Mouse (Mus musculus) intestine, embryonic 15.5 days (tissue): ENCODE measurements around the gene Olfr480. TPM values are rescaled to one million over a fixed set of nuclear protein-coding genes. Genes with fewer than 3 reads are reported as not detected.

ENCODE experiments used
- ATAC-seq: fragments of 200-750 bp; cut with Nextera tagmentation; 2 replicates; pipeline ENCODE4 v1.8.0; 2017; ENCODE audit warnings: moderate TSS enrichment, moderate library complexity
- H3K27ac ChIP-seq: fragments of 300-500 bp; sonication (generic); 2 replicates; pipeline ENCODE4 v1.5.1; 2015; ENCODE audit warnings: mild to moderate bottlenecking, inconsistent platforms
- H3K27me3 ChIP-seq: fragments of 300-500 bp; sonication (generic); replicated peaks from 2 replicates; pipeline ENCODE4 v1.6.1; 2015; ENCODE audit warnings: inconsistent platforms
- H3K36me3 ChIP-seq: fragments of 300-500 bp; sonication (generic); 2 replicates; pipeline ENCODE4 v1.6.1; 2015; ENCODE audit warnings: inconsistent platforms
- H3K4me1 ChIP-seq: fragments of 300-500 bp; sonication (generic); replicated peaks from 2 replicates; pipeline ENCODE4 v1.6.1; 2015; ENCODE audit warnings: inconsistent platforms
- H3K4me2 ChIP-seq: fragments of 300-500 bp; sonication (generic); replicated peaks from 2 replicates; pipeline ENCODE4 v1.6.1; 2015; ENCODE audit warnings: mild to moderate bottlenecking, inconsistent platforms
- H3K4me3 ChIP-seq: fragments of 300-500 bp; sonication (generic); replicated peaks from 2 replicates; pipeline ENCODE4 v1.5.1; 2015; ENCODE audit warnings: inconsistent platforms
- H3K9ac ChIP-seq: fragments of 300-500 bp; sonication (generic); 2 replicates; pipeline ENCODE4 v1.6.1; 2015; ENCODE audit warnings: inconsistent platforms
- H3K9me3 ChIP-seq: fragments of 300-500 bp; sonication (generic); 2 replicates; pipeline ENCODE4 v1.6.1; 2016; ENCODE audit warnings: inconsistent platforms
- WGBS: fragments of 180-500 bp; shearing (Covaris S2); methylation state at CpG from one replicate; pipeline ENCODE4 v1.1.7; 2015; 5-methylcytosine and 5-hydroxymethylcytosine counted together
- polyA plus RNA-seq: library from polyadenylated mRNA; unstranded; fragments of >200 nt; fragmentation: Nextera tagmentation; extraction: Ambion mirVana; gene quantifications from 2 replicates; pipeline ENCODE4 v1.2.1, GENCODE M21; 2015

Olfr480 gene
- polyA plus RNA-seq: not detected in 2 replicates

DNA sequence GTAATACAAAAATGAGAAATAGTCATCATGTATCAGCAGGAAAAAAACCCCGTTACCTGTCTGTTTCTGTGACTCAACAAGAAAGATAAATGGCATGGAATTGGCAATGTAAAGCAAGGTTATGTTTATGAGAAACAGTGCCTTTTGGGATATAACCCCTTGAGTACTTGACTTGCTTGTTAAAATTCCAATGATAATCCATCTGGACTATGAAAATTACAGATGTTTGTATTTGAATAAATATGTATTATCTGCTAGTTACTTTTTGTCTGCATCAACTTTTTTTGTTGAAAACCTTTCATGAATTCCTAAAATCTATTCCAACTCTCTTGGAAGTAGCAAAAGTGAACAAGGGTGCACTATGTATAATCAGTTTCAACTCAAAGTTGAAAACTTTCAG is at the start of gene Olfr480:
TSS of gene Olfr480 (minus strand) at position 101 of the 400 bp plus-strand sequence.
- Histone ChIP-seq H3K9ac (no peak within 1 kb of the TSS), H3K36me3 (no peaks in the 10 kb centered on the region), H3K27me3 (no peaks in the 10 kb centered on the region), H3K4me3 (no peak within 1 kb of the TSS), H3K9me3 (no peaks in the 10 kb centered on the region), H3K27ac (no peak within 1 kb of the TSS), H3K4me1 (no peaks in the 10 kb centered on the region), H3K4me2 (no peak within 1 kb of the TSS)
- 69% methylated on average over 1 of the region's 1 CpGs for WGBS
- ATAC-seq: no peak

DNA sequence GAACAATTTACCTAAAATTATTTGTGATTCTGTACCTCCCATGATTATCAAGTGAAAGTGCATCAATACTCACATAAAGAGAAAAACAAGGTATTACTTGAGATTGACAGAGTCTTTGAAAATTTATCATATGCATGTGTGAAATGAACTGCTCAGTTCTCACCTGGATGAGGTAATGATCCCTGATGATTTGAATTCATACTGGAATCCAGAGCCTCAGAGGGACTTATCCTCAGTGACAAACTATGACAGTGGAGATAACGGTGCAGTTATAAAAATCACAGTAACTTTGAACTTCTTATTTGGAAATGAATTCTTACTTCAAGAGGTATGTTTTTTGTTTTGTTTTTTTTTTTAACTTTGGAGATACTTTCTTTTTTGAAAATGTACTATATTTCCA is 33.4 kb upstream of the Olfr480 start, which contains the start of gene Olfr483:
TSS of gene Olfr483 (plus strand) at position 301 of the 400 bp plus-strand sequence.
- H3K36me3 ChIP-seq: no peaks in the 10 kb centered on the region
- no peak within 1 kb of the TSS for H3K27ac ChIP-seq
- 92% methylated on average over 1 of the region's 1 CpGs for WGBS
- no peaks in the 10 kb centered on the region for H3K4me1 ChIP-seq
- H3K4me2 ChIP-seq: no peak within 1 kb of the TSS
- no peak within 1 kb of the TSS for H3K4me3 ChIP-seq
- no peak for ATAC-seq
- H3K27me3 ChIP-seq: no peaks in the 10 kb centered on the region
- no peak within 1 kb of the TSS for H3K9ac ChIP-seq
- no peaks in the 10 kb centered on the region for H3K9me3 ChIP-seq

DNA sequence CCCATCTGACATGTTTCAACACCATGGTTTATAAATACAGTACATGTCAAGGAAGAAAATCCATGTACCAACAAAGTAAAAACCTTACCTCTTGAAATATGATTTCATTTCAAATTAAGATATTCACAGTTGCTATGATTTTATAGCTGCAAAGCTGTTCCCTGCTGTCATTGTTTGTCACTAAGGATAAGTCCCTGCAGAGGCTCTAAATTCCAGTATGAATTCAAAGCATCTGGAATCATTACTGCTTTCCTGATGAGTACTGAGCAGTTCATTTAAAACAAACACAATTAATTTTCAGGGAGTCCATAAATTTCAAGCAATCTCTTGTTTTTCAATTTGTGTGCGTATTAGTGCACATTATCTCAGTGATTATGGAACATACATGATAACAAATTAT is 30.3 kb upstream of the Olfr480 start, which contains the start of gene Olfr482:
TSS of gene Olfr482 (minus strand) at position 101 of the 400 bp plus-strand sequence.
- Histone ChIP-seq H3K9me3 (no peaks in the 10 kb centered on the region), H3K27me3 (no peaks in the 10 kb centered on the region), H3K36me3 (no peaks in the 10 kb centered on the region), H3K4me2 (no peak within 1 kb of the TSS), H3K4me3 (no peak within 1 kb of the TSS), H3K27ac (no peak within 1 kb of the TSS), H3K9ac (no peak within 1 kb of the TSS), H3K4me1 (no peaks in the 10 kb centered on the region)
- WGBS: 53% methylated on average over 1 of the region's 1 CpGs
- ATAC-seq: no peak

DNA sequence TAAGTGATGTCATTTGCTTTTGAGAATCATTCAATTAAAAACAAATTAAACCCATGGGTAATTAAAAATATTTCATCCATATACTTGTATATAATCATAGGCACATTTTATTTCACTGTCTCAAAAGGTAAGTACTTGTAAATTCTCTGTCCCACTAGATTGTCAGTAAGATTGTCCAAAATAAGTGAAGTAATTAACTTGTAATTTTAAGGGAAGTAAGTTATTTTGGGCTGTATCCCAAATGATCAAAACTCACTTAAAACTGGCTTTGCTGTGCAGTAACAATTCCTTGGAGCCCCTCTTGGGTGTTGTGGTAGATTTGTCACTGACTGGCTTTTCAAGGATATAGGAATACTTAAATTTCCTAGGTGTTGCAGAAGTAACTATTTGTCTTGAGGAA is 12.4 kb upstream of the Olfr480 start, which contains the start of gene Olfr481:
TSS of gene Olfr481 (plus strand) at position 301 of the 400 bp plus-strand sequence.
- no peak for ATAC-seq
- Histone ChIP-seq H3K4me1 (no peaks in the 10 kb centered on the region), H3K27me3 (no peaks in the 10 kb centered on the region), H3K27ac (no peak within 1 kb of the TSS), H3K4me2 (no peak within 1 kb of the TSS), H3K9ac (no peak within 1 kb of the TSS), H3K36me3 (no peaks in the 10 kb centered on the region), H3K9me3 (no peaks in the 10 kb centered on the region), H3K4me3 (no peak within 1 kb of the TSS)

DNA sequence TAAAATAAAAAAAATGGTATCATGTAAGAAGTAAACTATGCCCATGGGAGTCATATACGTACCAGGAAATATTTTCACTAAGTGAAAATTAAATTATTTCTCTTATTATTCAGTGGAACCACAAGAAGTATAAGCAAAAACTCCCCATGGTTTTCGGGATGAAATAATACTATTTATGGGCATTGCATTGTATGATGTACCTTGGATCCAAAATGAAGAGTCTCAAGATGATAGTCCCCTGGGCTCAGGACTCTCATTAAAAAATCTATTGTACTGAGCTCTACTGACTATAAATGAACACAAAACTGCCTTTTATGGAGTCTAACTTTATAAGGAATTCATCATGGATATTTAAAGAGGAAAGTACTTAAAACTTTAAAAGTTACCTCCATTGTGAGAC is 16.8 kb downstream of the Olfr480 start, which contains the start of gene Olfr479:
TSS of gene Olfr479 (plus strand) at position 301 of the 400 bp plus-strand sequence.
- ATAC-seq: no peak
- H3K36me3 ChIP-seq: no peaks in the 10 kb centered on the region
- no peaks in the 10 kb centered on the region for H3K9me3 ChIP-seq
- no peaks in the 10 kb centered on the region for H3K27me3 ChIP-seq
- no peak within 1 kb of the TSS for H3K4me2 ChIP-seq
- no peak within 1 kb of the TSS for H3K9ac ChIP-seq
- H3K27ac ChIP-seq: no peak within 1 kb of the TSS
- WGBS: 82% methylated on average over 2 of the region's 2 CpGs
- H3K4me3 ChIP-seq: no peak within 1 kb of the TSS
- H3K4me1 ChIP-seq: no peaks in the 10 kb centered on the region

DNA sequence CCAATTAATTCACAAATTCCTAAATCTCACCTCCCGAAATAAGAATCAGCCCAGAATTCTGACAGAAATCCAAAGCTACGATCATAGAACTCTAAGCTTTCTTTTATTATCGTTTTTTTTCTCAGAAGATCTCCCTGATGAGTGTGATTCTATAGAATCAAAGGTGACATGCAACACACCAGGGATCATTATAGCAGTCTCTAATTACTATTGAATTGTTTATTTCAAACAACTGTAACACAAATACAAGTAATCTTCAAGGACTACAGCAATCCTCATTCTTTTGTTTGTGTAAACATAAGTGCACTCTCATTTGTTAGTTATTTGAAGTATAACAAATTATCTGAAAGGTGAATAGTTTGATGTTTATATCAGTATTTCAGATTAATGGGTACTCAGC is 33.3 kb downstream of the Olfr480 start, which contains the start of gene Olfr478:
TSS of gene Olfr478 (minus strand) at position 101 of the 400 bp plus-strand sequence.
- H3K4me3 ChIP-seq: no peak within 1 kb of the TSS
- H3K27me3 ChIP-seq: no peaks in the 10 kb centered on the region
- 76% methylated on average over 3 of the region's 3 CpGs for WGBS
- no peak within 1 kb of the TSS for H3K4me2 ChIP-seq
- no peak within 1 kb of the TSS for H3K27ac ChIP-seq
- H3K9me3 ChIP-seq: no peaks in the 10 kb centered on the region
- H3K4me1 ChIP-seq: no peaks in the 10 kb centered on the region
- no peaks in the 10 kb centered on the region for H3K36me3 ChIP-seq
- ATAC-seq: no peak
- no peak within 1 kb of the TSS for H3K9ac ChIP-seq

Other genes with a start within 250 kb of the Olfr480 start
- not detected in 2 replicates for gene Olfr469, start 241.8 kb downstream of the Olfr480 start, polyA plus RNA-seq
- not detected in 2 replicates for gene Olfr470, start 219.9 kb downstream of the Olfr480 start, polyA plus RNA-seq
- gene Olfr472, start 169.4 kb downstream of the Olfr480 start, polyA plus RNA-seq: not detected in 2 replicates
- not detected in 2 replicates for gene Olfr473, start 136.9 kb downstream of the Olfr480 start, polyA plus RNA-seq
- gene Olfr474, start 112.7 kb downstream of the Olfr480 start, polyA plus RNA-seq: not detected in 2 replicates
- gene Olfr476, start 102.5 kb downstream of the Olfr480 start, polyA plus RNA-seq: not detected in 2 replicates
- gene Olfr477, start 80.7 kb downstream of the Olfr480 start, polyA plus RNA-seq: not detected in 2 replicates
- gene Olfr478, start 33.4 kb downstream of the Olfr480 start, polyA plus RNA-seq: not detected in 2 replicates
- not detected in 2 replicates for gene Olfr479, start 16.7 kb downstream of the Olfr480 start, polyA plus RNA-seq
- gene Olfr481, start 12.5 kb upstream of the Olfr480 start, polyA plus RNA-seq: not detected in 2 replicates
- 0.09 TPM in 1 of 2 replicates, not detected in the other for gene Olfr482, start 30.2 kb upstream of the Olfr480 start, polyA plus RNA-seq
- not detected in 2 replicates for gene Olfr483, start 33.5 kb upstream of the Olfr480 start, polyA plus RNA-seq
- not detected in 2 replicates for gene Olfr484, start 60.1 kb upstream of the Olfr480 start, polyA plus RNA-seq
- gene Olfr485, start 92.5 kb upstream of the Olfr480 start, polyA plus RNA-seq: not detected in 2 replicates
- gene Olfr486, start 105.4 kb upstream of the Olfr480 start, polyA plus RNA-seq: not detected in 2 replicates
- gene Olfr487, start 147.3 kb upstream of the Olfr480 start, polyA plus RNA-seq: not detected in 2 replicates
- not detected in 2 replicates for gene Olfr488, start 191.0 kb upstream of the Olfr480 start, polyA plus RNA-seq
- not detected in 2 replicates for gene Olfr490, start 221.6 kb upstream of the Olfr480 start, polyA plus RNA-seq
- not detected in 2 replicates for gene Olfr491, start 246.1 kb upstream of the Olfr480 start, polyA plus RNA-seq